8 mouse cellular contexts compared by ENCODE assay signal in the genomic region with DNA sequence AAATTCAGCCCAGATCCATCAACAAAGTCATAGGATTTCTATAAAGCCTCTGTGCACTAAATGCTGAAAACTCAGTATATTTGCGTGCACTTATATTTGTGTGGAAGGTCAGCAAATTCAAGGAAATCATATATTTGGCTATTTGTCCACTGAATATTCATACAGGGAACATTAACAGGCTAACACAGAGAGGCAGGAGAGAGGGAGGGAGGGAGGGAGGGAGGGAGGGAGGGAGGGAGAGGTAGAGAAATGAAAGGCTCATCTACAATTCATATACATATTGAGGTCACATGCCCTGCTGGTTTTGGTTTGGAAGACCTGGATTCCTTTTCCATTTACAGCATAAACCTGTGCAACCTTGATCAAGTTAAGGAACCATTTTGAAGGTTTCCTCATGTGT.
A peak's percentile ranks its signal among the peaks of the same experiment; 100 is the strongest.
DNase-seq lines count a peak whose midpoint lies in the region; ATAC-seq and TF ChIP-seq lines count a peak whose summit lies in the region.

No protein-coding gene starts in this region.

- H3K27ac ChIP-seq in heart, embryonic 12.5 days (ENCODE audit: poor library complexity, severe bottlenecking): no peak overlapping the region
- H3K27ac ChIP-seq in stomach, embryonic 14.5 days (ENCODE audit: low read length): no peak overlapping the region
- no peak overlapping the region for H3K27ac ChIP-seq in stomach, postnatal 0 days (replicated peaks)
- H3K27ac ChIP-seq in limb, embryonic 15.5 days: no peak overlapping the region

- TF ChIP-seq CTCF in stomach, postnatal 0 days (IDR thresholded peaks at IDR 0.05; ENCODE audit: low read depth): no peak

- H3K9me3 ChIP-seq in heart, embryonic 12.5 days (replicated peaks): no peaks in the 10 kb centered on the region
- no peaks in the 10 kb centered on the region for H3K9me3 ChIP-seq in stomach, embryonic 14.5 days (ENCODE audit: control insufficient read depth, low read depth, low read length)
- H3K9me3 ChIP-seq in stomach, postnatal 0 days (ENCODE audit: control insufficient read depth, low read length): no peaks in the 10 kb centered on the region
- no peaks in the 10 kb centered on the region for H3K9me3 ChIP-seq in limb, embryonic 15.5 days

- H3K4me2 ChIP-seq in heart, embryonic 12.5 days: peak overlapping the region; percentile 84
- H3K4me2 ChIP-seq in stomach, embryonic 14.5 days (replicated peaks; ENCODE audit: low read depth, low read length): peak overlapping the region; percentile 41
- H3K4me2 ChIP-seq in stomach, postnatal 0 days (replicated peaks; ENCODE audit: low read depth): no peak overlapping the region
- H3K4me2 ChIP-seq in limb, embryonic 15.5 days: peak overlapping the region; percentile 68

- 85% methylated on average over 1 of the region's 1 CpGs for WGBS in heart, embryonic 12.5 days
- WGBS in stomach, embryonic 14.5 days: 89% methylated on average over 1 of the region's 1 CpGs
- WGBS in stomach, postnatal 0 days: 94% methylated on average over 1 of the region's 1 CpGs
- WGBS in limb, embryonic 15.5 days: 83% methylated on average over 1 of the region's 1 CpGs

- no peak overlapping the region for H3K9ac ChIP-seq in heart, embryonic 12.5 days
- H3K9ac ChIP-seq in stomach, embryonic 14.5 days (replicated peaks; ENCODE audit: low read depth, low read length): no peak overlapping the region
- no peak overlapping the region for H3K9ac ChIP-seq in stomach, postnatal 0 days (ENCODE audit: low read length)
- no peak overlapping the region for H3K9ac ChIP-seq in limb, embryonic 15.5 days

- ATAC-seq in heart, embryonic 12.5 days (ENCODE audit: insufficient number of reproducible peaks, low FRiP score): no peak
- no peak for ATAC-seq in stomach, embryonic 14.5 days (ENCODE audit: insufficient number of reproducible peaks, insufficient read depth, low FRiP score, low read depth)
- ATAC-seq in stomach, postnatal 0 days (ENCODE audit: low FRiP score, low TSS enrichment): no peak
- no peak for ATAC-seq in limb, embryonic 15.5 days (ENCODE audit: insufficient number of reproducible peaks, low FRiP score, low TSS enrichment, low read depth)

- peak overlapping the region; percentile 49 for H3K4me3 ChIP-seq in heart, embryonic 12.5 days
- H3K4me3 ChIP-seq in stomach, embryonic 14.5 days (ENCODE audit: low read depth, low read length): peak overlapping the region; percentile 29; the same call in 1 of the 2 replicates
- H3K4me3 ChIP-seq in stomach, postnatal 0 days (ENCODE audit: low read depth, low read length): no peak overlapping the region; the same call in 1 of the 2 replicates
- H3K4me3 ChIP-seq in limb, embryonic 15.5 days: peak overlapping the region; percentile 41

- intact Hi-C loops in heart, postnatal 36 days (cut with DNase I): loop anchor here (5.0 to 10.0 kb wide), 4 partner anchors 559 to 1426 kb away; no protein-coding TSS in a partner anchor

- no peak for DNase-seq in heart, postnatal 36 days
- no peak for DNase-seq in stomach, postnatal 0 days (ENCODE audit: low spot score)
- DNase-seq in gastrocnemius, postnatal 4 days (ENCODE audit: low spot score in 2 of 2): no peak
- no peak for DNase-seq in adrenal gland, adult 18-20 months (ENCODE audit: low spot score in 2 of 2)
- no peak for DNase-seq in urinary bladder, adult 2 months (ENCODE audit: low spot score)

- H3K36me3 ChIP-seq in heart, embryonic 12.5 days: no peaks in the 10 kb centered on the region
- H3K36me3 ChIP-seq in stomach, embryonic 14.5 days (ENCODE audit: control insufficient read depth, insufficient read depth, low read length): no peaks in the 10 kb centered on the region
- H3K36me3 ChIP-seq in stomach, postnatal 0 days (ENCODE audit: control insufficient read depth, insufficient read depth, low read length): no peaks in the 10 kb centered on the region
- H3K36me3 ChIP-seq in limb, embryonic 15.5 days: no peaks in the 10 kb centered on the region

- H3K4me1 ChIP-seq in heart, embryonic 12.5 days (replicated peaks): no peaks in the 10 kb centered on the region
- H3K4me1 ChIP-seq in stomach, embryonic 14.5 days (ENCODE audit: control insufficient read depth, insufficient read depth, low read length): no peaks in the 10 kb centered on the region
- H3K4me1 ChIP-seq in stomach, postnatal 0 days (replicated peaks; ENCODE audit: control insufficient read depth, insufficient read depth): no peaks in the 10 kb centered on the region
- no peaks in the 10 kb centered on the region for H3K4me1 ChIP-seq in limb, embryonic 15.5 days

- TF ChIP-seq EP300 in stomach, postnatal 0 days (optimal IDR thresholded peaks at IDR 0.05): no peak

- H3K27me3 ChIP-seq in heart, embryonic 12.5 days (replicated peaks): no peaks in the 10 kb centered on the region
- no peaks in the 10 kb centered on the region for H3K27me3 ChIP-seq in stomach, embryonic 14.5 days (ENCODE audit: control insufficient read depth, insufficient read depth, low read length)
- no peaks in the 10 kb centered on the region for H3K27me3 ChIP-seq in stomach, postnatal 0 days (ENCODE audit: control insufficient read depth, insufficient read depth, low read length)
- H3K27me3 ChIP-seq in limb, embryonic 15.5 days: no peaks in the 10 kb centered on the region
